Mouse (Mus musculus): ENCODE data around the gene Abi3. TPM values are rescaled to one million over a fixed set of nuclear protein-coding genes. Genes with fewer than 3 reads are reported as not detected.

The Abi3 gene
- total and polyA plus RNA-seq, 3 experiments: 7.9 to 23.2 (median 11.4) TPM

GRCm38 (mm10) chr11:95814101-95814500 is 28.2 kb downstream of the Abi3 start:
- H3K27me3 ChIP-seq (ENCODE audit: control insufficient read depth, insufficient read depth, low read length): no peaks in the 10 kb centered on the region
- WGBS: 90% methylated on average over 2 of the region's 2 CpGs

DNA sequence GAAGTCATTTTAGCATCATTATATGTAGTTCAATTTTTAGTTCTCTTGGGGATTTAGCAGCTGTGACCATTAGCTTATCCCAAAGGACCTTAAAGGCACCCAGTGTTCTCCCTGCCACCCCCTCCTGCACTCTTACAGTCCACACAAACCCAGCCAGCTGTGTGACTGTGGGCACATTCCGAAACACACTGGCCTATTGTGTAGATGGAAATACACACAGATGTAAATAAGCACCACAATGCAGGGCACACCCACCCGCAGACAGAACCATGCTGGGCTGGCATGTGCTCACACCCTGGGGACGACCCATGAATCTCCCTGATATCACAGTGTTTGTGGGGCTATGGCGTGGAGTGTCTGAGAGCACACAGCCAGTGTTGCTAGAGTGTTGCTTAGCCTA is 30.1 kb downstream of the Abi3 start:
- H3K27me3 ChIP-seq (ENCODE audit: control insufficient read depth, insufficient read depth, low read length): no peaks in the 10 kb centered on the region
- WGBS: 88% methylated on average over 4 of the region's 4 CpGs
- peaks cover 1% of the 10 kb centered on the region; the same call in 1 of the 2 replicates for H3K4me1 ChIP-seq (ENCODE audit: control insufficient read depth, insufficient read depth, low read length)
- no peaks in the 10 kb centered on the region for H3K79me2 ChIP-seq (replicated peaks; ENCODE audit: control insufficient read depth, insufficient read depth, low read length)
- intact Hi-C loops (cut with DNase I): no loop called here
- H3K9ac ChIP-seq (ENCODE audit: low read depth, low read length): no peak overlapping the region
- no peak overlapping the region for H3K4me3 ChIP-seq
- TF ChIP-seq POLR2A (IDR thresholded peaks at IDR 0.05; ENCODE audit: insufficient read depth, low read depth, low read length) (no peak), CTCF (IDR thresholded peaks at IDR 0.05) (no peak), EP300 (IDR thresholded peaks at IDR 0.05; ENCODE audit: insufficient read depth, low read depth, low read length) (no peak)
- no peak overlapping the region for H3K27ac ChIP-seq
- no peak for DNase-seq
- H3K36me3 ChIP-seq (ENCODE audit: control insufficient read depth, insufficient read depth, low read length): no peaks in the 10 kb centered on the region

More at GRCm38 (mm10) chr11:95814101-95814500, 28.2 kb downstream of the Abi3 start:
- no peak for TF ChIP-seq EP300 (IDR thresholded peaks at IDR 0.05; ENCODE audit: insufficient read depth, low read depth, low read length)
- no peak for TF ChIP-seq POLR2A (IDR thresholded peaks at IDR 0.05; ENCODE audit: insufficient read depth, low read depth, low read length)
- no peaks in the 10 kb centered on the region for H3K36me3 ChIP-seq (ENCODE audit: control insufficient read depth, insufficient read depth, low read length)
- no peak overlapping the region for H3K4me3 ChIP-seq
- no peaks in the 10 kb centered on the region for H3K4me1 ChIP-seq (ENCODE audit: control insufficient read depth, insufficient read depth, low read length)
- no peaks in the 10 kb centered on the region for H3K79me2 ChIP-seq (replicated peaks; ENCODE audit: control insufficient read depth, insufficient read depth, low read length)
- no peak for DNase-seq
- intact Hi-C loops (cut with DNase I): no loop called here
- H3K27ac ChIP-seq: no peak overlapping the region
- no peak overlapping the region for H3K9ac ChIP-seq (ENCODE audit: low read depth, low read length)

DNA sequence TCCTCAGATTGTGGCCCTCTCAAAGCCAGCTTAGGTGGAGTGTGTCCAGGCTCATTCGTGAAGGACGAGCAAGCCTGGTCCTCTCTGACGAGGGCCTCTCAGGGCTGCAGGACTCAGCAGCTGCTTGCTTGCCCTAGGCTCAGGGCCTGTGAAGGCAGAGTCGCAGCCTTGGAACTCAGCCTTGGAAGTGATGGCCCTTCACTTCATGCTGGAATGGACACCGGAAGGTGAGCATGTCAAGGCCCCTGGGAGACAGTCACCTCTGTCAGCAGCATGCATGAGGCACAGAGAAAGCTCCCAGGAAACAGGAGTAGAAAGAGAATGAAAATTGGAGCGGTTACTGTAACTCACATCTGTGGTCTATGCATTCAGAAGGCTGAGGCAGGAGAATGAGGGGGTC is 30.5 kb downstream of the Abi3 start:
- no peak for DNase-seq
- no peak overlapping the region for H3K27ac ChIP-seq
- H3K9ac ChIP-seq (ENCODE audit: low read depth, low read length): no peak overlapping the region
- TF ChIP-seq CTCF (IDR thresholded peaks at IDR 0.05) (no peak), EP300 (IDR thresholded peaks at IDR 0.05; ENCODE audit: insufficient read depth, low read depth, low read length) (no peak), POLR2A (IDR thresholded peaks at IDR 0.05; ENCODE audit: insufficient read depth, low read depth, low read length) (no peak)
- no peaks in the 10 kb centered on the region for H3K27me3 ChIP-seq (ENCODE audit: control insufficient read depth, insufficient read depth, low read length)
- H3K36me3 ChIP-seq (ENCODE audit: control insufficient read depth, insufficient read depth, low read length): no peaks in the 10 kb centered on the region
- intact Hi-C loops (cut with DNase I): no loop called here
- 87% methylated on average over 6 of the region's 6 CpGs for WGBS
- no peaks in the 10 kb centered on the region for H3K79me2 ChIP-seq (replicated peaks; ENCODE audit: control insufficient read depth, insufficient read depth, low read length)
- no peak overlapping the region for H3K4me3 ChIP-seq
- H3K4me1 ChIP-seq (ENCODE audit: control insufficient read depth, insufficient read depth, low read length): peaks cover 1% of the 10 kb centered on the region; the same call in 1 of the 2 replicates

DNA sequence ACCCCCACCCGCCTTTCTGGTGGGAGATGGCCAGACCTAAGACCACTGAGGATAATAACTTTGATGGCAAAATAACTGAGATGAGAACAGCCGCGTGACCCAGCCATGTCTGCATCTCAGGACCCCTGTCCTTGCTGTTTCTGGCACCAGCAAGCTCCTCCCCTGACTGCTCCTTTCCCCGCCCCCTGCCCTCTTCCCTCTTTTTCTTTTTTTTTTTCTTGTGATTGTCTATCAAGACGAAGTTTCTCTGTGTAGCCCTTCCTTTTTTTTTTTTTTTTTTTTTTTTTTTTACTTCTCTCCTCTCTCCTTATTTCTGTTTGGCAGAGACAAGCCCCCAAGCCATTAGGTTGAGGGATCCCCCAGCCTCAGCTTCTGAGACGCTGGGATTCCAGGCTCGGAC is 31.4 kb downstream of the Abi3 start:
- H3K79me2 ChIP-seq (replicated peaks; ENCODE audit: control insufficient read depth, insufficient read depth, low read length): no peaks in the 10 kb centered on the region
- WGBS: 72% methylated on average over 7 of the region's 7 CpGs
- intact Hi-C loops (cut with DNase I): no loop called here

GRCm38 (mm10) chr11:95809603-95810002 is 32.7 kb downstream of the Abi3 start:
- no peak for TF ChIP-seq CTCF (IDR thresholded peaks at IDR 0.05)
- no peak for TF ChIP-seq POLR2A (IDR thresholded peaks at IDR 0.05; ENCODE audit: insufficient read depth, low read depth, low read length)
- no peak for TF ChIP-seq EP300 (IDR thresholded peaks at IDR 0.05; ENCODE audit: insufficient read depth, low read depth, low read length)
- no peak for DNase-seq
- Histone ChIP-seq H3K27ac (no peak overlapping the region), H3K79me2 (replicated peaks; ENCODE audit: control insufficient read depth, insufficient read depth, low read length) (no peaks in the 10 kb centered on the region), H3K36me3 (ENCODE audit: control insufficient read depth, insufficient read depth, low read length) (no peaks in the 10 kb centered on the region), H3K9ac (ENCODE audit: low read depth, low read length) (no peak overlapping the region), H3K4me1 (ENCODE audit: control insufficient read depth, insufficient read depth, low read length) (peaks cover 9% of the 10 kb centered on the region), H3K27me3 (ENCODE audit: control insufficient read depth, insufficient read depth, low read length) (no peaks in the 10 kb centered on the region), H3K4me3 (no peak overlapping the region)
- WGBS: 44% methylated on average over 5 of the region's 5 CpGs
- intact Hi-C loops (cut with DNase I): no loop called here

More for the DNA sequence above, 31.4 kb downstream of the Abi3 start:
- TF ChIP-seq POLR2A (IDR thresholded peaks at IDR 0.05; ENCODE audit: insufficient read depth, low read depth, low read length) (no peak), EP300 (IDR thresholded peaks at IDR 0.05; ENCODE audit: insufficient read depth, low read depth, low read length) (no peak), CTCF (IDR thresholded peaks at IDR 0.05) (no peak)
- Histone ChIP-seq H3K27ac (no peak overlapping the region), H3K9ac (ENCODE audit: low read depth, low read length) (no peak overlapping the region), H3K4me1 (ENCODE audit: control insufficient read depth, insufficient read depth, low read length) (peaks cover 2% of the 10 kb centered on the region), H3K27me3 (ENCODE audit: control insufficient read depth, insufficient read depth, low read length) (no peaks in the 10 kb centered on the region), H3K4me3 (no peak overlapping the region), H3K36me3 (ENCODE audit: control insufficient read depth, insufficient read depth, low read length) (no peaks in the 10 kb centered on the region)
- no peak for DNase-seq

DNA sequence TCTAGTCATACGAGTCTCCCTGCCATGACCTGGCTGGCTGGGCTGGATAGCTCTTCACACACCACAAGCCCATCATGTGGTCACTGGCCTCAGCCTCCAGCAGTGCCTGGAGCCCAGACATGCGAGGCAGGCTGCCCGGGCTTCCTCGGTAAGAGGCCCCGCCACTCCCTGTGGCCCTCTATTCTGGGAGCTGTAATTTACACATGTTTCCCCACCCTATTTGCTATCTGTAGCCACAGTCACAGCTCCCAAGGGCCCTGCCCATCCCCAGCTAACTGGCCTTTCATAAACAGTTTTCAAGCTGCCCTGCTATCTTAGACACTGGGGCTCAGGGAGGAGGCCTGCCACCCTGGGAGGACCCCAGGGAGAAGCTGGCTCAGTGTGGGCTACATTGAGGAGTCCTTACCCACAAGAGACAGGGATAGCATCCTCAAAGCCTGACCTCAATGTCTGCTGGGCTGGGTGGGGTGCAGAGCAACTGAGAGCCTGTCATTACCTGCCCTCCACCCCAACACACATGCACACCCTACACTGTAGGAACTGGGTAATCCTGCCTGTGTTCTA is 33.7 kb downstream of the Abi3 start:
- Histone ChIP-seq H3K4me1 (ENCODE audit: control insufficient read depth, insufficient read depth, low read length) (peaks cover 9% of the 10 kb centered on the region), H3K4me3 (no peak overlapping the region), H3K9ac (ENCODE audit: low read depth, low read length) (no peak overlapping the region), H3K27me3 (ENCODE audit: control insufficient read depth, insufficient read depth, low read length) (no peaks in the 10 kb centered on the region), H3K36me3 (ENCODE audit: control insufficient read depth, insufficient read depth, low read length) (no peaks in the 10 kb centered on the region), H3K27ac (peak overlapping the region; percentile 40), H3K79me2 (replicated peaks; ENCODE audit: control insufficient read depth, insufficient read depth, low read length) (no peaks in the 10 kb centered on the region)
- WGBS: 29% methylated on average over 5 of the region's 5 CpGs
- intact Hi-C loops (cut with DNase I): no loop called here
- TF ChIP-seq CTCF (IDR thresholded peaks at IDR 0.05) (no peak), POLR2A (IDR thresholded peaks at IDR 0.05; ENCODE audit: insufficient read depth, low read depth, low read length) (no peak), EP300 (IDR thresholded peaks at IDR 0.05; ENCODE audit: insufficient read depth, low read depth, low read length) (no peak)
- DNase-seq: peak in 1 of 2 experiments; percentile 70

All from heart, adult 2 months (tissue).